Mouse (Mus musculus): ENCODE measurements around the gene Imp4. TPM values are rescaled to one million over a fixed set of nuclear protein-coding genes. Genes with fewer than 3 reads are reported as not detected.
A peak's percentile ranks its signal among the peaks of the same experiment; 100 is the strongest.
"Not testable (repeated sequence)": the region's sequence is repeated elsewhere in the genome, so short reads cannot be mapped to it uniquely, and the experiment has no call there.

Imp4 gene
- total RNA-seq (2015; ENCODE audit: low replicate concordance) (20.5 and 20.6 TPM in 2 replicates), total RNA-seq (2017; ENCODE audit: low replicate concordance) (5.8 and 6.1 TPM in 2 replicates)

GRCm38 (mm10) chr1:34439215-34439960, at the start of gene Imp4, which contains the start of gene Ccdc115:
Gene Imp4 (plus strand): TSS chr1:34439851.
Gene Ccdc115 (minus strand): TSS chr1:34439672.
- ATAC-seq (replicated peaks; ENCODE audit: low FRiP score, poor library complexity, severe bottlenecking): peak; percentile 93

- no peak for ATAC-seq (replicated peaks; ENCODE audit: low FRiP score, poor library complexity, severe bottlenecking)
Observed at GRCm38 (mm10) chr1:34396321-34396720, 43.3 kb upstream of the Imp4 start.

DNA sequence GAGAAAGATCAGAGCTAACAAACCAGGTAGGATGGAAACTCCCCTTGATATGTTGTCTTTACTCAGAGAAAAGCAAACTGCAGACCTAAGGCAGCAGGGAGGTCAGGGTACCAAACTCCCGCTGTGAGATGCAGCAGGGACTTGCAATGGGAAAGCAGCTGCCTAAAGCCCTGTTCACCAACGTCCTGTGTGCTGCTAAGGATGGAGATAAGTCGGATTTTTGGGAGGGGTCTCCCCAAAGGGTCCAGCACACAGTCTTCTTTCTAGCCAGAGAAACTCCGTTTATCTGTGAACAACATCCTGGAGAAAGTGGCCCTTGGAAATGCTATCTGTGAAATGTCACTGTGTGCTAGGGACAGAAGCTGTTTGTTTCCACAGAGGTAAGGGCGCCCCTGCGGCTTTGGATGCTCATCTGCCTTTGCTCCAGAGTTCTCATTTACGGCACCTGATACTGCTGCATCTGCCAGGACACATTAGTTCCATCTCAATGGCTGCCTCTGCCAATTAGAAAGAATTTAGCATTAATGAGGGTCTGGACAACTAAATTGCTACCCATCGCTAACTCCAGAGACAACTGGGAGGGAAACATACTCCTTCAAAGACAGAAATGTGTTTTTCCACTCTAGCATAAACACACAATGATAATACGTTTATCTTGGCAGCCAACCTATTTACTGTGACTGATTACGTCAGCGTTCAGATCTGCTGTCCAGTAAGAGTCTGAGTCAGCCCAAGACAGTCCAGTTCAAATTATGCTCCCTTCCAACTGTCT, 40.3 kb upstream of the Imp4 start:
- ATAC-seq (replicated peaks; ENCODE audit: low FRiP score, poor library complexity, severe bottlenecking): no peak

GRCm38 (mm10) chr1:34428466-34428865, 11.2 kb upstream of the Imp4 start:
- ATAC-seq (replicated peaks; ENCODE audit: low FRiP score, poor library complexity, severe bottlenecking): no peak

DNA sequence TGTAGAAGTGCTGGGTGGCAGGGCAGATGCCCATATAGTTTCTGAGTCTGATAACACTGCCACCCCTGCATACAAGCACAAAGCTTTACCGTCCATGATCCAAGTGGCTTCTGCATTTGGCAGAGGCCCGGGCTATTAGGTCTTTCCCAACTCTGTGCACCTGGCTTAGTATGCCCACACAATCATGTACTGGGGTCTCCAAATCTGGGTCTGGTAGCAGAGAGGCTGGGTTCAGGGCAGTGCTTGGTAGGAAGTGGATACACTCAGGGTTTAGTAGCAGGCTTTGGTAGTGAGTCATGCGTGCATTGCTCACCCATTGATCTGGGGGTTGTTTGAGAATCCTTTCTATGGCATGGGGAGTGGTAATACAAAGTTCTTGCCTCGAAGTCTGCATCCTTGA, 10.4 kb upstream of the Imp4 start:
- ATAC-seq (replicated peaks; ENCODE audit: low FRiP score, poor library complexity, severe bottlenecking): no peak

GRCm38 (mm10) chr1:34430981-34431380, 8.7 kb upstream of the Imp4 start:
- ATAC-seq (replicated peaks; ENCODE audit: low FRiP score, poor library complexity, severe bottlenecking): no peak

- ATAC-seq (replicated peaks; ENCODE audit: low FRiP score, poor library complexity, severe bottlenecking): no peak
Observed at GRCm38 (mm10) chr1:34431431-34431830, 8.2 kb upstream of the Imp4 start.

DNA sequence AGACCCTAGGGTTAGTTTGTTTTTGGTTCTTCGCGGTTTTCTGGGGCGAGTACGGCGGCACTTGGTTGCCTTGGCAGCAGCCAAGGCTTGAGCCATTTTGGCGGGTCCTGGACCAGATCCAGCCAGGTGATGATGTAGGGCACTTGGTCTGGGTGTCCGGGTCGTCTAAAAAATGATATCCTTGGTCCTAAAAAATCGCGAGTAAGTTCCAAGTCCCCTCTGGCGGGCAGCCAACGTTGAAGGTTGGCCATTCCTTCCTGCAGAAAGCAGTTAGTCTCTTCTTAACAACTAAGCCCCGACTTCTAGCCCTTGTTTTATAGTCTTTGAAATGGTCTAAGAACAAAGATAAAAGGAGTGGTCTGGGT, 7.3 kb upstream of the Imp4 start:
- ATAC-seq (replicated peaks; ENCODE audit: low FRiP score, poor library complexity, severe bottlenecking): no peak

DNA sequence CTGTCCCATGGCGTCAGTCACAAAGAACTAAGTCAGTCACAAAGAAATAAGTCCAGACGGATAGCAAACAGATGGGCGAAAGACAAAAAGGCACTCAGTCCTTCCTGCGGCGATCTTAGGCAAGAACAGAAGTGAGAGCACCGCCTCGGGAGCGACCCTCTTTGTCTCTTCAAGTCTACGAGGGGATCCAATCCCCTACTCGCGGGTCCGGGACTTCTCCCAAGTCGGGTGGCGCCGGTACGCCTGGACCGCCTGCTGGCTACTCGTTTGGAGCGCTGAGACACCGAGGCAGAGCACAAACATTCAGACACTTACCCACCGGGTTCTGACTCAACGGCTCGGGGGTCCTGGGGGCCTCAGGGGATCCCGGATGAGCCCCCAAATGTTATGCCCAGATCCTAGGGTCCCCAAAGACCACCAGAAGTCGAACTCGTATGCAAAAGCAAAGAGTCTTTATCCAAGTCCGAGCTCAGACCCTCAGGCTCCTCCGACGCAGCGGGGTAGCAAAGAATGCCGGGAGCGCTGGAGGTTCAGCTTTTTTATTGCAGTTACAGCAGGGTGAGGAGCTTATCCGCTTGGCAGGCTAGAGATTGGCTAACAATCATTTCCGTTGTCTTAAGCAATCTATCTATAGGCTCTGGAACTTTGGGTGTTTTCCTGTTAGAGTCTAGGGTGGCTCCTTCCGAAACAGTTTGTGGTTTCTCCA, 6.7 kb upstream of the Imp4 start:
- no peak for ATAC-seq (replicated peaks; ENCODE audit: low FRiP score, poor library complexity, severe bottlenecking)

- peak; percentile 44 for ATAC-seq (replicated peaks; ENCODE audit: low FRiP score, poor library complexity, severe bottlenecking)
Observed at GRCm38 (mm10) chr1:34433891-34434521, 5.6 kb upstream of the Imp4 start.

- ATAC-seq (replicated peaks; ENCODE audit: low FRiP score, poor library complexity, severe bottlenecking): peak; percentile 29
Observed at GRCm38 (mm10) chr1:34434660-34435160, 4.9 kb upstream of the Imp4 start.

- ATAC-seq (replicated peaks; ENCODE audit: low FRiP score, poor library complexity, severe bottlenecking): no peak
Observed at GRCm38 (mm10) chr1:34435371-34436120, 4.1 kb upstream of the Imp4 start.

- no peak for ATAC-seq (replicated peaks; ENCODE audit: low FRiP score, poor library complexity, severe bottlenecking)
Observed at GRCm38 (mm10) chr1:34436374-34436773, 3.3 kb upstream of the Imp4 start.

DNA sequence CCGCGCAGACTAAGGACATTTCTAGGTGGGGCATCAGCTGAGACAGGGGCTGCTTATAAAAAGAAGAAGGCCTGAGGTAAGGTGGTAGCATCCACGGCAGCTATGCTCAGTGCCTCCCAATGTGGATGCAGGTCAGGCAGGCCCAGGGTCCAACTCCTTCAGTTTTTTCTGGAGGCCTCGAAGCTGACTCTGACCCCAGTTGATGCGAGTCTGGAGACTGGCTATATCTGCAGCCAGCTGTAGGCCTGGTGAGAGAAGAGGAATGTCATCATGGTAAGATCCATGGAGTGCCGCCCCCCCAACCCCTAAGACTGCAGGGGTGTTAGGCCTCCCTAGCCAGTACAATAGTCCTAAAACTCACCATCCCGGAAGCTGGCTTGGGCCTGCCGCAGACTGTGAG, 2.3 kb upstream of the Imp4 start:
- ATAC-seq (replicated peaks; ENCODE audit: low FRiP score, poor library complexity, severe bottlenecking): not testable (repeated sequence)

- ATAC-seq (replicated peaks; ENCODE audit: low FRiP score, poor library complexity, severe bottlenecking): no peak
Observed at GRCm38 (mm10) chr1:34438381-34439051, 1.1 kb upstream of the Imp4 start.

- ATAC-seq (replicated peaks; ENCODE audit: low FRiP score, poor library complexity, severe bottlenecking): peak; percentile 64
Observed at GRCm38 (mm10) chr1:34439961-34440630, 445 bp downstream of the Imp4 start.

- ATAC-seq (replicated peaks; ENCODE audit: low FRiP score, poor library complexity, severe bottlenecking): no peak
Observed at GRCm38 (mm10) chr1:34443124-34443523, 3.5 kb downstream of the Imp4 start.

GRCm38 (mm10) chr1:34458431-34458830, 18.8 kb downstream of the Imp4 start:
- ATAC-seq (replicated peaks; ENCODE audit: low FRiP score, poor library complexity, severe bottlenecking): no peak

Data from erythroblast, adult 5-6 weeks (primary cell).